Comparison of ENCODE assay signal across 19 mouse cellular contexts in the genomic region with DNA sequence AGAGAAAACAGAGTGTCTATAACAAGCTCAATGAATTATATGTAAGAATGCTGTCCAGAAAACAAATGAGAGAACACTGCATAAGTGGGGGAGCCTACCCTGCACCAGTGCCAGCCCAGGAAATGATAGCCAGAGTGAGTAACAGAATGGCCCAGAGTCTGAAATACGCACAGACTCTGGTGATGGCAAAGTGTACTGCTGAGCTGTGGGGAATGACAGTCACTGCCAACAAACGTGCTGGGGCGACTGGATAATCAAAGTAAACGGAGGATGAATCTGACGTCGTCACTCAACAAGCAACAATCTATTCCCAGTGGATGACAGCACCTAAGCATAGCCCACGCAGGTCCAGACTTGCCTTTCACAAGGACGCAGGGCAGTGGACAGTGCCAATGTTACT. TPM values are rescaled to one million over a fixed set of nuclear protein-coding genes. Genes with fewer than 3 reads are reported as not detected.
DNase-seq lines count a peak whose midpoint lies in the region; ATAC-seq and TF ChIP-seq lines count a peak whose summit lies in the region.
"Had no signal": no experiment of that assay in that cellular context is flagged by ENCODE, and none has a peak within 500 bp of the region (broad histone marks: within the 10 kb centered on the region; RNA-seq: fewer than 3 reads in every experiment).

No protein-coding gene starts in this region.

- no peak for TF ChIP-seq EP300 in heart, postnatal 0 days (IDR thresholded peaks at IDR 0.05; ENCODE audit: low read depth)

- H3K4me3 ChIP-seq in heart, postnatal 0 days (ENCODE audit: low read depth, low read length) = no peak overlapping the region
- H3K4me3 ChIP-seq in bone marrow, adult 2 months (replicated peaks; ENCODE audit: control insufficient read depth, low read depth, low read length) = no peak overlapping the region
- H3K4me3 ChIP-seq: heart, adult 2 months; hindbrain, embryonic 12.5 days; limb, embryonic 13.5 days; megakaryocyte, embryonic 14.5 days; midbrain, embryonic 15.5 days had no signal

- H3K4me2 ChIP-seq in heart, postnatal 0 days (ENCODE audit: low read depth, low read length) = no peak overlapping the region
- H3K4me2 ChIP-seq: hindbrain, embryonic 12.5 days; limb, embryonic 13.5 days; midbrain, embryonic 15.5 days had no signal

- H3K27ac ChIP-seq in heart, postnatal 0 days (ENCODE audit: low read depth) = no peak overlapping the region
- 0 out of 2 replicates have a peak overlapping the region, but pooled peaks have one; percentile 19 for H3K27ac ChIP-seq in bone marrow, adult 2 months (ENCODE audit: control insufficient read depth, insufficient read depth, low read depth, low read length, poor library complexity)
- H3K27ac ChIP-seq: heart, adult 2 months; hindbrain, embryonic 12.5 days; limb, embryonic 13.5 days; midbrain, embryonic 15.5 days had no signal

- TF ChIP-seq POLR2A in bone marrow, adult 2 months (IDR thresholded peaks at IDR 0.05; ENCODE audit: borderline replicate concordance, control insufficient read depth, low read depth, low read length) = no peak

- 0 out of 2 replicates have a peak, but pooled peaks cover 9% of the 10 kb centered on the region for H3K36me3 ChIP-seq in heart, postnatal 0 days (replicated peaks; ENCODE audit: control insufficient read depth, insufficient read depth, low read length)
- H3K36me3 ChIP-seq: midbrain, embryonic 15.5 days had no signal

- DNase-seq in heart, postnatal 0 days (ENCODE audit: low spot score) = peak; percentile 17
- no peak for DNase-seq in heart, adult 9 months (ENCODE audit: low spot score in 2 of 2)
- peak; percentile 4 for DNase-seq in cerebellum, adult 11 months
- peak; percentile 64 to 77 for DNase-seq in cerebellum, postnatal 14 days
- no peak for DNase-seq in lung, postnatal 10 days
- no peak for DNase-seq in frontal cortex, postnatal 25 days (ENCODE audit: low spot score in 2 of 2)
- DNase-seq: adrenal gland, postnatal 25 days; heart, adult 2 months; kidney, adult 8-10 months; kidney, postnatal 36 days; lung, postnatal 14 days; right cerebral cortex, adult 18-20 months had no signal

- WGBS in heart, postnatal 0 days = 42% methylated on average over 8 of the region's 8 CpGs
- WGBS in bone marrow, adult 2 months = 85% methylated on average over 8 of the region's 8 CpGs

- ATAC-seq in heart, postnatal 0 days (ENCODE audit: insufficient read depth, low read depth) = peak; percentile 36; the same call in 1 of the 2 replicates
- ATAC-seq: inflammation-experienced regulatory T-cells, adult 6 months; midbrain, embryonic 15.5 days had no signal

- H3K27me3 ChIP-seq in heart, postnatal 0 days (ENCODE audit: control insufficient read depth, insufficient read depth, low read length) = no peaks in the 10 kb centered on the region
- H3K27me3 ChIP-seq: hindbrain, embryonic 12.5 days; limb, embryonic 13.5 days; megakaryocyte, embryonic 14.5 days; midbrain, embryonic 15.5 days had no signal

- H3K9ac ChIP-seq in heart, postnatal 0 days (replicated peaks; ENCODE audit: low read depth, low read length) = no peak overlapping the region
- H3K9ac ChIP-seq: hindbrain, embryonic 12.5 days; limb, embryonic 13.5 days; midbrain, embryonic 15.5 days had no signal

- H3K4me1 ChIP-seq in heart, postnatal 0 days (ENCODE audit: control insufficient read depth, insufficient read depth) = peaks cover 4% of the 10 kb centered on the region; the same call in 1 of the 2 replicates
- peaks cover 1% of the 10 kb centered on the region for H3K4me1 ChIP-seq in bone marrow, adult 2 months (ENCODE audit: control insufficient read depth, insufficient read depth, low read length)
- H3K4me1 ChIP-seq: hindbrain, embryonic 12.5 days; limb, embryonic 13.5 days; midbrain, embryonic 15.5 days had no signal

- no peaks in the 10 kb centered on the region for H3K9me3 ChIP-seq in heart, postnatal 0 days (replicated peaks; ENCODE audit: control insufficient read depth, low read length)
- H3K9me3 ChIP-seq: hindbrain, embryonic 12.5 days; limb, embryonic 13.5 days; megakaryocyte, embryonic 14.5 days; midbrain, embryonic 15.5 days had no signal

- TF ChIP-seq CTCF in heart, postnatal 0 days (IDR thresholded peaks at IDR 0.05; ENCODE audit: low read depth) = no peak
- no peak for TF ChIP-seq CTCF in bone marrow, adult 2 months (IDR thresholded peaks at IDR 0.05; ENCODE audit: control insufficient read depth, insufficient read depth, low read length)

RNA-seq across cellular contexts. Expression of a gene that starts 23.9 kb away (rescaled TPM):
- 1.7 and 2.9 TPM in 2 replicates for total RNA-seq in heart, postnatal 0 days (2014; rRNA removed; ENCODE audit: low replicate concordance)
- 3.4 and 4.3 TPM in 2 replicates for polyA plus RNA-seq in heart, postnatal 0 days (2015; fragmentation: Nextera tagmentation; extraction: Ambion mirVana)
- polyA plus RNA-seq in bone marrow, adult 2 months (2011; ENCODE audit: insufficient read depth, insufficient read length, low replicate concordance, missing spikeins) = 7.6 and 10.7 TPM in 2 replicates

RNA-seq across cellular contexts. Expression of a gene that starts 24.0 kb away (rescaled TPM):
- total RNA-seq in heart, postnatal 0 days (2014; rRNA removed; ENCODE audit: low replicate concordance) = 11.8 and 20.8 TPM in 2 replicates
- 28.6 and 30.4 TPM in 2 replicates for polyA plus RNA-seq in heart, postnatal 0 days (2015; fragmentation: Nextera tagmentation; extraction: Ambion mirVana)
- polyA plus RNA-seq in bone marrow, adult 2 months (2011; ENCODE audit: insufficient read depth, insufficient read length, low replicate concordance, missing spikeins) = 26.1 and 28.9 TPM in 2 replicates

RNA-seq across cellular contexts. Expression of a gene that starts 41.2 kb away (rescaled TPM):
- 1.1 and 2.4 TPM in 2 replicates for total RNA-seq in heart, postnatal 0 days (2014; rRNA removed; ENCODE audit: low replicate concordance)
- polyA plus RNA-seq in heart, postnatal 0 days (2015; fragmentation: Nextera tagmentation; extraction: Ambion mirVana) = 4.3 and 5.3 TPM in 2 replicates
- 14.2 and 18.7 TPM in 2 replicates for polyA plus RNA-seq in bone marrow, adult 2 months (2011; ENCODE audit: insufficient read depth, insufficient read length, low replicate concordance, missing spikeins)
- total RNA-seq: gastrocnemius, adult 18-20 months had no signal

Comparison
In these comparisons a context has a peak if more than half of its experiments do, and no peak if none do; other contexts are left out.
1. DNase-seq: peak in heart, postnatal 0 days (single experiment), cerebellum, adult 11 months (single experiment) and cerebellum, postnatal 14 days (2 of 2); none in heart, adult 9 months (0 of 2), lung, postnatal 10 days (single experiment) and frontal cortex, postnatal 25 days (0 of 2).